Mouse (Mus musculus) right cerebral cortex, postnatal 36 days (tissue): Measurements from ENCODE around the gene Dnhd1.
"Not testable (repeated sequence)": the region's sequence is repeated elsewhere in the genome, so short reads cannot be mapped to it uniquely, and the experiment has no call there.

Experiments
- DNase-seq, 2 experiments: peaks; one replicate each; pipeline ENCODE4 v3.0.0; 2022; ENCODE audit warnings: low spot score in 2 of 2, mixed read lengths in 1 of 2

Dnhd1 gene

DNA sequence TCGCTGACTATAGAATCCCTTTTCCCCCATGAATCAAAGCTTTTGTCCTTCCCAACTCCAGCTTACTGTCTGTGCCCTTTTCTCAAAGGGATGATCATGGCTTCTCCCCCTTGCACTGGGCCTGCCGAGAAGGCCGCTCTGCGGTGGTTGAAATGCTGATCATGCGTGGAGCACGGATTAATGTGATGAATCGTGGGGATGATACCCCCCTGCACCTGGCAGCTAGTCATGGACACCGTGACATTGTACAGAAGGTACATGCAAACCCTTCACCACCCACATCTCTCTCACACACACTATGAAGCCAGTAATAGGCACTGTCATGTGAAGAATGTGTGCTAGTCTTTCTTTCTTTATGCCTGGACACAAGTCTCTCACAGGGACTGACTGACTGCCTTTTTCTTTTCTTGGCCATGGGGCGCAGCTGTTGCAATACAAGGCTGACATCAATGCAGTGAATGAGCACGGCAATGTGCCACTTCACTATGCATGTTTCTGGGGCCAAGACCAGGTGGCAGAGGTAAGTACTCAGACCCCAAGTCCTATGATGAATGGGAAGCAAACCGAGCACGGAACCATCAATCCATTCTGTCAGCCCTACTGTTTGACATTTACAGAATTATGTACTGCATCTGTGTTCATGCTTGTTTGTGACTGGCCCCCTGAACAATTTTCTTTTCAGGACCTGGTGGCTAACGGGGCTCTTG, 89.6 kb downstream of the Dnhd1 start:
- no peak for DNase-seq

DNA sequence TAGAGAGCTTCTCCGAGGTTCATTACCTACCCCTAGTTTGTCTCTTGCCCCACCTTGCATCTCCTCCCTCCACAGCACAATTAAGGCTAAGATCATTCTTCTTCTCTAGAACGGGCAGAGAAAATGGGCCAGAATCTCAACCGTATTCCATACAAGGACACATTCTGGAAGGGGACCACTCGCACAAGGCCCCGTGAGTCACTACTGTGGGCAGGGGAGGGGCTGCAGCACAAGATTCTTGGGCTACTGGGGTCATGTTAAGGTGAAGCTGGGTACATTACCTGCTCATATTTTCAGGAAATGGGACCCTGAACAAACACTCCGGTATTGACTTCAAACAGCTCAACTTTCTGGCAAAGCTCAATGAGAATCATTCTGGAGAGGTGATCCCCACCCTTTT, 90.2 kb downstream of the Dnhd1 start:
- no peak for DNase-seq

DNA sequence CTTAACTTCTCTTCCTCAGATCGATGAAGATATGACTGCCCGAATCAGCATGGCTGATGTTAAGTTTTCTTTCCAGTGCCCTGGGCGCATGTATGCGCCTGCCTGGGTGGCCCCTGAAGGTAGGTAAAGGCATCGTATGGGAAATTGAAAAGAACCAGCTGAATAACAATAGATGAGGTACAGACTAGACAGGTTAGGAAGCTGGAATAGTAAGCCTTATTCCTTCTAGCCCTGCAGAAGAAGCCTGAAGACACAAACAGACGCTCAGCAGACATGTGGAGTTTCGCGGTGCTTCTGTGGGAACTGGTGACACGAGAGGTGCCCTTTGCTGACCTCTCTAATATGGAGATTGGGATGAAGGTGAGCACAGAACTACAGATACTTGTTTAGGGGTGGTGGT, 91.4 kb downstream of the Dnhd1 start:
- DNase-seq = no peak

DNA sequence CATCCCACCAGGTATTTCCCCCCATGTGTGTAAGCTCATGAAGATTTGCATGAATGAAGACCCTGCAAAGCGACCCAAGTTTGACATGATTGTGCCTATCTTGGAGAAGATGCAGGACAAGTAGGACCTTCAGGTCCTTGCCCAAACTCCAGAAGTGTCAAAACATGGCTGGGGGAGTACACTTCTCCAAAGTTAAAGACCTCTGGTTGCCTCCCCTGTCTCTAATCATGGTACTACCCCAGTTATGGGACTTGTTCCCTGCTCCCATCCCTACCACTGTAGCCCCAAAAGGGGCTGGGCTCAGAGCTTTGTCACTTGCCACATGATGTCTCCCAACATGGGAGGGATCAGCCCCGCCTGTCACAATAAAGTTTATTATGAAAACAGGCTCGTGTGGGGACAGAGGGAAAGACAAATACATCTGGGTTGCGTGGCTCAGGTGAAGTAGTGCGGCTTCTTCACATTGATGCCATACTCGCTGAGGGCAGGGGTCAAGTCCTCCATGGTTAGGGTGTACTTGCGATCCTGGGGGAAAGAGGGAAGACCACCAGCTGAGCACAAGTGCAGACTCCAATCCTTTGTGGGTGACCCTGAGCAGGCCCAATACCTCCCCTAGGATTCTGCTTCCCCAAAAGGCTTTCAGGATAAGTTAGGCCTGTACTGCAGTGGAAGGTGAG, 92.0 kb downstream of the Dnhd1 start:
- not testable (repeated sequence) for DNase-seq

DNA sequence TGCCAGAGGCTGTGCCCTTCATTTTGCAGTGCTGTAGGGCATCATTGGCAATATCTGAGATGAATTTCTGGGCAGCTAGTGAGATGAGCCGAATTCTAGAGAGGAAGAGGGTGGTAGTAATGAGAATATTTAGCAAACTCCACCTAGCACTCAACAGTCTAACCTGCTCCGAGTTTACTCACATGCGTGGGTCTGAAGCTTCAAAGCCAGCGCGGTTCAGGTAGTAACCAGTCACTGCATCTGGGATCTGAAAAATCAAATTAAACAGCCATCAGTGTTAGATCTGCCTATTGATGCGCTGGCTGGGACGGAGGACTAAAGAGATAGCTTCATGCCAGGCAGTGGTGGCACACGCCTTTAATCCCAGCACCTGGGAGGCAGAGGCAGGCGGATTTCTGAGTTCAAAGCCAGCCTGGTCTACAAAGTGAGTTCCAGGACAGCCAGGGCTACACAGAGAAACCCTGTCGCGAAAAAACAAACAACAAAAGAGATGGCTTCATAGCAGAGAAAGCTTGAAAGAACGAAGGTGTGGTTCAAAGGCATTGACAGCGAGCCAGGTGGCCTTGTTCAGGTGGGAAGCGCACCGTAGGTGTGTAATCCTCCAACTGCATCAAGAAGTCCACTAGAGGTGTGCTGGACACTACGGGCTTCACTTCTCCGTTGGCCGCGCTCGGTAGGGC, 92.8 kb downstream of the Dnhd1 start:
- not testable (repeated sequence) for DNase-seq

DNA sequence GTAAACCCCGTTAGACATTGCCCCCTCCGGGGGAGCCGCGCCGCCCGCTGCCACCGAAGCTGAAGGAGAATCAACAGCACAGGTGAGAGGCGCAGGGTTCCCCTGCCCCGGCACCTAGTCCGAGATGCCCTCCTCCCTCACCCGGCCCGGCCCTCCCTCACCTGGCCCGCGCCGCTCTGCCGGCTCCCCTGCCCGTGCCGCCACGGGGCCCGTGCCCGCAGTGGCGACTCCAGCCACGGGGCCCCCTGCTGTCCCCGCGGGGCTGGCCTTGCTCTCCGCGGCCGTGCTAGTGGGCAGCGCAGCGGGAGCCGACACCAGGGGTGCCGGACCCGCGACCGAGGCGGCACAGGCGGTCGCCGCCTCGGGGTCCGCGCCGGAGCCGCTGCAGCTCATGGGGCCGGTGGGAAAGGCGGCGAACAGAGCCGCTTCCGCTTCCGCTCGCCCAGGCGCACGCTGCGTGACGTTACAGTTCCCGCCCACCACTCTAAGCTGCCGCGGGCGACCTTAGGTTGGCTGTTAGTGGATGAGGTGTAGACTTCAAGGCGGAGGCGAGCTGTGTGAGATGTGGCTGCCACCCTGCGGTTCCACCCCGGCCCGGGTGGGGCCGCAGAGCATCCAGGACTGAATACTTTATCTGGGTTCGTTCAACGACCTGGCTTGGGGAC, 93.4 kb downstream of the Dnhd1 start, which contains the start of gene Taf10:
Taf10 (minus strand) TSS at position 436 of the 665 bp plus-strand sequence.
- peak; percentile 85 to 88 for DNase-seq

DNA sequence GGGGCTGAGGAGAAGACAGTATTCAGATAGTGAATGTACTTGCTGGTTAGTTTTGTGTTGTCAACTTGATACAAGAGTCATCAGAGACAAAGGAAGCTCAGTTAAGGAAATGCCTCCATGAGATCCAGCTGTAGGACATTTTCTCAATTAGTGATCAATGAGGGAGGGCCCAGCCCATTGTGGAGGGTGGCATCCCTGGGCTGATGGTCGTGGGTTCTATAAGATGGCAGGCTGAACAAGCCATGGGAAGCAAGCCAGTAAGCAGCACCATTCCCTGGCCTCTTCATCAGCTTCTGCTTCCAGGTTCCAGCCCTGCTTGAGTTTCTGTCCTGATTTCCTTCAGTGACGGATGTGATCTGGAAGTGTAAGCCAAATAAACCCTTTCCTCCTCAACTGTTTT, 97.1 kb downstream of the Dnhd1 start:
- no peak for DNase-seq

DNA sequence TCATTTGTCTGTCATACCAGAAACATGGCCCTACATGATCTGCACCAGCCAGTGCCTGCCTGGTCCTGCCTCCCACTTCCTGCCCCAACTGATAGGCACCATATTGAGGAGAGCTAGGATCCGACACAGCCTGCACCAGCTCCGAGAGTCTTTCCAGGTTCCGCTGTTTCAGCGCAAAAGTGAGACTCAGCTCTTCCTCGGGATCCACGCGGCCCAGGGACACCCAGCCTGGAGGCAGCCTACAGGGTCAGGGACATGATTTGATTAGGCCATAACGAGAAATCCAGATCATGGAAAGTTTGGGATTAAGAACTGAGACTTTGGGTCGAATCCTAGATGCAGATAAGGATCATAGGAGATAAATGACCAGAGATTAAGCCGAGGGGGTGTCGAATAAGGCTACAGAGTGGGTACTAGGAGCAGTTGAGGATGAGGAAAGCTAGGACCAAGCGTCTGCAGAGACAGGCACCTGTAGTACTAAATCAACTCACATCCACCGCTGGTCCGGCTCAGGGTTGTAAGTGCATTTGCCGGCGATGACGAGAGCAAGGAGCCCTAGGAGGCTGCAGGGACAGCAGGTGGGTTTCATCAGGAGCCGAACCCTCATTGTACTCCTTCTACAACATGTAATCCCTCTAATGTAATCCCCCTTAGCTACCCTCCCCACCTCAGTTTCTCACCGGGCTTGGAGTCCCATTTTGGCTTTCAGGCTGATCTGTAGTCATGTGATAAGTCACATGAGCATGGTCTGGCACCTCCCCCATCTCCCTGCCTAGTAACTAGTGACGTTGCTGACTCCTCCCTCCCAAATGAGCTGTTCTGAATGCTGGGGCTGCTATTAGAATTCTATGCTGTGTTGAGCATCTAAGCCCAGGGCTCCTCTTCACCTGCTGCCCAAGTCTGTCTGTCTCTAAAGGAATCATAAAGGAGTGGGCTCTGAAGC, 101.1 kb downstream of the Dnhd1 start, which contains the start of gene Tpp1:
Tpp1 (minus strand) TSS at position 745 of the 943 bp plus-strand sequence.
- DNase-seq = peak; percentile 93 to 96

DNA sequence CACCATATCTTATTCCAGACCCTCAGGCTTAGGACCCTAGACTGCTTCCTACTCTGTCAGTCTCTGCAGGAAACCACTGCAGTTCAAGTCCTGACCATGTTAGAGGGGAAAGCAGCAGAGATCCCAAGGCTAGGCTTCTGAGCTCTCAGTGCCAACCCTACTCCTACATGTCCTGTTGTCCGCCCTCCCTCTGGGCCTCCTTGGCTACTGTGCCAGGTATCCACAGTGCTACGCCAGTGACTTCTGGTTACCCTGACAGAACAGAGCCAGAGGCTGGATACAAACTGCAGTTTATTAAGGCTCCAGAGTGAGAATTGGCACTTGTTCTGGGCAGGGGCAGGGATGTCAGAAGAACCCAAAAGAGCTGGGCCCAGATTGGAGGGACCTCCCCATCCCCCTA, 102.1 kb downstream of the Dnhd1 start:
- no peak for DNase-seq

DNA sequence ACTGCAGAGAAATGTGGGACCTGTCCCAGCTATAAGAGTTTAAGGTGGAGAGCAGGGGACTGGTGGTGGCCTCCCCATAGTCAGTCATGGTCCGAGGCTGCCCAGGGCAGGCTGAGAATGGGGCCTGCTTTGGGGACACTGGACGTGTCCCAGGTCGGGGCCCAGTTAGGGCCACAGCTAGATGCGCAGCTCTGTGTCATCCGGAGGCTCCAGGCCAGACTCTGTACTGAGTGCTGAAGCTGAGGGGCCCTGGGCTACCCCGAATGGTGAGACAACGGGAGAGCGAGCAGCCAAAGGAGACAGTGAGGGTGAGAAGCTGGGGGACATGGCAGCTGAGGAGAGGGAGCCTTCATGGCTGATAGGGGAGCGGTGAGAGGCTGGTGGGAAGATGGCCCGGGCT, 102.7 kb downstream of the Dnhd1 start:
- DNase-seq = no peak

DNA sequence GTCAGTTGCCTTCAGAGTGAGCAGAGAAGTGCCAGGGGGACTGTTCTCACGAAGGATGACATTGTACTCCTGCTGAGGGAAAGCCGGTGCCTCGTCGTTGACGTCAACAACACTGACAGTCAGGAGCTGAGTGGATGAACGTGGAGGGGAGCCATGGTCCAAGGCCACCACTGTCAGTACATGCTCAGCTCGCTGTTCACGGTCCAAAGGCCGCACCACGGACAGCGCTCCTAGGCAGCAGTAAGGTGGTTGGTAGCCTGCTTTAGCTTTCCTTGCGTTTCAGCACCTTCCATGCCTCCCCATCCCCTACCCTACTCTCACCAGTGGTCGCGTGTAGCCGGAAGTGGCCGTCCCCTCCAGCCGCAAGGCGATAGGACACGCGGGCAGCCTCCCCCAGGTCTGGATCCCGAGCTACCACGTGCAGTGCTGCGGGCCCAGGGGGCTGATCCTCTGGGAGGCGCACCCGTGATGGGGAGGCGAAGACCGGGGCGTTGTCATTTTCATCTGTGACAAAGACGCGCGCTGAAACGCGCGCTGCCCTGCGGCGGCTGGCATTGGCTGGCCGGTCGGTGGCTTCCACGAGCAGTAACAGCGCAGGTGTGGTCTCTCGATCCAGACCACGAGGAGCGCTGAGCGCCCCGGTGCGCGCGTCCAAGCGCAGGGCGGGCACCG, 111.3 kb downstream of the Dnhd1 start:
- DNase-seq = no peak

DNA sequence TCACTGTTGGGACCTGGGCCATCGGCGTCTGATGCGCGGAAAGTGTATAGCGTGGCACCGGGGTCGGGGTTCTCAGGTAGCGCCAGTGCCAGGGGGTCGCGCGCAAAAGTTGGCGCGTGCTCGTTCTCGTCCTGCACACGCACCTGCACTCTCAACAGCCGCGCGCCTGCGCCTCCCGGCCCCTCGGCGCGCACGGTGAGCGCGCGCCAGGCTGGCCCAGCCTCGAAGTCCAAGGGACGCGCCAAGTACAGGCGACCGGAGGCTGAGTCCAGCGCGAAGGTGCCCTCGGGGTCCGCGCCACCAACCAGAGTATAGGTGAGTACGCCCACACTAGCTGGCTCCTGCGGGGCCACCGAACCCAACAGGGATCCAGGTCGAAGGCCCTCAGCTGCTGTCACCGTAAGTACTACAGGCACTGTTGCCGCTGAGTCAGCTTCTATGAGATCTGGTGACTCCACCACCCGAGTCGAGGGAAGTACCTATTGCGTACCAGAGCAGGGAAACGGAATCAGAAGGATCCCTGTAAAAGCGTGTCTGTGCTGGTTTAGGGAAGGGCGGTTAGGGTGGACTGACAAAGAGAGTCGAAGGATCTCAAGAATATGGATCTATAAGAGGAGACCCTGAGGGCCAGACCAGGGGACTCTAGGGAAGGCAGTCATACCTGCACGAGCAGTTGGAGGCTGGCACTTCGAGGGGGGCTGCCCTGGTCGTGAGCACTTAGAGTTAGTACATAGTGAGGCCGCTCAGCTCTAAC, 112.1 kb downstream of the Dnhd1 start:
- DNase-seq = no peak

DNA sequence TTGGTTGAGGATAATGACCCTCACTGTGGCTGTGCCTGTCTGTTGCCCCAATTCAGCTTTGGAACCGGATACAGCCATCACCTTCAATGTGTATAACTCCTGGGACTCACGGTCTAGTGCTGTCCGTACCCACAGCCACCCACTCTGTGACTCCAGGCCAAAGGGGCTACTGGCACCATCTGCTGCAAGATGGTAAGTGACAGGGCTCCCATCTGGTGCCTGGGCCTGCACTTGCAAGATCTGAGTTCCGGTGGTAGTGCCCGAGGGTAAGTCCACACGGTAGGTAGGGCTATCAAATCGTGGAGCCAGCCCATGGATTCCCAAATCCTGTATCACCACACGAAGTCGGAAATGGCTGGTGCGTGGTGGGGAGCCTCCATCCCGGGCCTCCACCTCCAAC, 113.7 kb downstream of the Dnhd1 start:
- DNase-seq = no peak

DNA sequence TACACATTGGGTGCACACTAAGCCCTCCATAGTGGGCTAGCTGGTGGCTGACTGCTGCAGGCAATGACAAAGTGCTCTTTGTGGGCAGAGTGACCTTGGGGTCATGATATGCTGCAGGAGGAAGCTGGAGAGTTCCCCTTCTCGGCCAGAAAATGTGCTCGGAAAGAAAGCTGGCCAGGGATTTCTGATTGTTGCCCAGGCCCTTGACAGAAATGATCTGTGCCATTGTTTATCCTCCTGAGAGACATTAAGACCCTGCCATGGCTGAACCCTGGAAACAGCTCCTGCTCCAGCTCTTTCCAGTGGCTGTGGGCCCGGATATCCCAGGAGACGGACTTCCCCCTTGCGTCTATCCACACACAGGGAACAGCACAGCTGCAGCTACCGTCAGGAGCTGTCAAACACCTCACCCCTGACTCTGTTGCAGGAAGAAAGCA, 117.1 kb downstream of the Dnhd1 start:
- DNase-seq = no peak

DNA sequence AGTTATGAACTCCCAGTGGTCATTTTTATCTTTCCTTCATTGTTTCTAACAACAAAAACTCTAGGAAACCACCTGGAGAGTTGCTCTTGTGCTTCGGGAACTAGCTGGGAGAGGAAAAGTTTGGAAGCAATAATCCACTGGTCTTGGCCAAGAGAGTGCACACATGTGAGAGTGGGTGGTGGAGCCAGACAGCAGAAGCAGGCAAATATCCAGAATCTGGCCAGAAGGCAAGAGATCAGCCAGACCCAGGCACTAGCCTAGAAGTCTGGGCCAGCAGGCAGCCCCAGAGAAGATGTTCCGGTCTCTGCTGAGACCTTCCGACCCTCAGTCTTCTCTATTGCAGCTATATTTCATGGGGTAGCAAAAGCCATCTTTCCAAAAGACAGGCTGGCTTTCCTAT, 119.3 kb downstream of the Dnhd1 start:
- no peak for DNase-seq
